Mouse (Mus musculus): ENCODE data around the gene Trappc6a. TPM values are rescaled to one million over a fixed set of nuclear protein-coding genes. Genes with fewer than 3 reads are reported as not detected.

The Trappc6a gene
- total RNA-seq (2012; rRNA removed) (114 and 201 TPM in 2 replicates), total RNA-seq (2014; rRNA removed) (72.2 and 77.8 TPM in 2 replicates), polyA plus RNA-seq (2012; ENCODE audit: insufficient read length, low read depth) (37.2 and 41.1 TPM in 2 replicates)

DNA sequence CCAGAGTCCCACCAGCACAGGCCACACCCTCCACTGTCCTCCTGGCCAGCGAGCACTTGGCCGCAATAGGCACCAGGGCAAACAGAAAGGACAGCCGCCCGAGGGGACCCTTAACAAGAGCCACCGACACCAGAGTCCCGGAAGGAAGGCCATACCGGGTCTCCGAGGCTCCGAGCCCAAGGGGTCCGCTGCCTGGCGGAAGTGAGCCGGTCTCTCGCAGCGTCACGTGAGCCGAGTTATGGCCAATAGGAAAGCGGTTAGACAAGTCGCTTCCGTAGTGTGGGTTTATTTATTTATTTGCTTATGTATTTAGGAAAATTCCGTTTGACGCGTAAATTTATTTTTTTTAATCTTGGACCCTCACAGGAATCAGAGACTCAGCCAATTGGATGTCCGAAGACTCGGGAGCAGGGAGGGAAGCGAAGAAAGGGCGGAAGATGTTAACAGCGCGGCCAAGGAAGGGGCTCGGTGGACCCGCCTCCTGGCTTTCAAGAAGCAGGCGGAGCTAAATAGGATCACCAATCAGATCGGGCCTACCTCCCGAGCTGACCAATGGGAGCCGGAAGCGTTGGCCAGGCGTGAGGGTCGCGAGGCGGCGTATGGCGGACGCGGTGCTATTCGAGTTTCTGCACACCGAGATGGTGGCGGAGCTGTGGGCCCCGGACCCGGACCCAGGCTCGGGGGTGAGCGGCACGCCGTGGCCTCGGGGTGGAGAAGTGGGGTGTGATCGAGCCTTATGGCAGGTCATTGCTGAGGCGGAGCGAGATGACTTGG, at the start of gene Trappc6a, which contains the start of gene Bloc1s3:
TSS of gene Trappc6a (plus strand) at position 246 of the 774 bp plus-strand sequence.
TSS of gene Bloc1s3 (minus strand) at position 218 of the 774 bp plus-strand sequence.
- dilution Hi-C loops (cut with MboI; ENCODE audit: extremely low pct_ligation_motif_present, extremely low pct_unique_long_range_greater_than_20kb, low sequenced_read_pairs), result no loop called here

DNA sequence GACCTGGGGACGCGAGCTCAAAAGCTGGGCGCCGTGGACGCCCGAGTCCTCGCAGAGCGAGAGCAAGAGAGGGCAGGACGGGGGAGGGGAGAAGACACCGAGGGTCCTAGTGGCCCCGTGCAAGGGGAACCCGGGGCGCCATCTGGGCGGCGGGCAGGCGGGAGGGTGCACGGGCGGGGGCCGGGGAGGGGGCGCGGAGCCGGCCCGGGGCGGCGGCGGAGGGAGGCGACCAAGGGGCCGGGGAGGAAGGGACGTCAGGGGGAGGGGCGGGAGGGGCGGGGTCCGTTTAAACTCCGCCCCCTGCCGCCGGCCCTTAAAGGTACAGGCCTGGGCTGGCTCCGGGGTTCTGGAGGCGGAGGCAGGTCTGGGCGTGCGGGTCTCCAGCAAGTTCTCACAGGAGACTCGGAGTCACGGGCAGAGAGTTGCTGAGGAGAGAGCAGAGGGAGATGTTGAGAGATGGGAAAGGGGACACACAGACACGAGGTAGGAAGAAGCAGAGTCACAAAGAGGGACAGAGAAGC, 49.5 kb upstream of the Trappc6a start, which contains the start of gene Mark4:
TSS of gene Mark4 (minus strand) at position 231 of the 521 bp plus-strand sequence.
- dilution Hi-C loops (cut with MboI; ENCODE audit: extremely low pct_ligation_motif_present, extremely low pct_unique_long_range_greater_than_20kb, low sequenced_read_pairs) (no loop called here), in situ Hi-C loops (cut with MboI; ENCODE audit: low pct_ligation_motif_present, low pct_unique_long_range_greater_than_20kb, low sequenced_read_pairs) (no loop called here)
- TF ChIP-seq ZMIZ1 (IDR thresholded peaks at IDR 0.05; ENCODE audit: low read depth, low read length), result peak; percentile 57; the same call in 1 of the 2 replicates
- TF ChIP-seq NELFE (IDR thresholded peaks at IDR 0.05; ENCODE audit: low read depth, low read length), result 0 out of 2 replicates have a peak, but pooled peaks have one; percentile 53
- no peak for TF ChIP-seq PAX5 (IDR thresholded peaks at IDR 0.05; ENCODE audit: low read length)
- TF ChIP-seq TCF12 (IDR thresholded peaks at IDR 0.05; ENCODE audit: low read depth, low read length), result 0 out of 2 replicates have a peak, but pooled peaks have one; percentile 12
- TF ChIP-seq RAD21 (IDR thresholded peaks at IDR 0.05; ENCODE audit: low read depth, low read length), result no peak
- TF ChIP-seq MXI1 (IDR thresholded peaks at IDR 0.05; ENCODE audit: low read depth, low read length), result peak; percentile 30; the same call in 1 of the 2 replicates
- TF ChIP-seq POLR2A (IDR thresholded peaks at IDR 0.05; ENCODE audit: low read depth, low read length), result peak; percentile 79

More for the DNA sequence above, at the start of gene Trappc6a, which contains the start of gene Bloc1s3:
- H3K27me3 ChIP-seq (replicated peaks), result no peaks in the 10 kb centered on the region
- peak; percentile 97 for TF ChIP-seq USF2 (conservative IDR thresholded peaks at IDR 0.05; ENCODE audit: low read depth, low read length)
- no peak for TF ChIP-seq EP300 (IDR thresholded peaks at IDR 0.05; ENCODE audit: low read length)
- TF ChIP-seq POLR2AphosphoS2 (IDR thresholded peaks at IDR 0.05; ENCODE audit: low read depth, low read length), result peak; percentile 69; the same call in 1 of the 2 replicates
- no peak for TF ChIP-seq E2F4 (IDR thresholded peaks at IDR 0.05; ENCODE audit: insufficient replicate concordance, low read depth, low read length)
- TF ChIP-seq RAD21 (IDR thresholded peaks at IDR 0.05; ENCODE audit: low read depth, low read length), result no peak
- no peak for TF ChIP-seq SMC3 (IDR thresholded peaks at IDR 0.05; ENCODE audit: low read depth, low read length)
- peak; percentile 91 for TF ChIP-seq TBP (conservative IDR thresholded peaks at IDR 0.05; ENCODE audit: low read depth, low read length)
- no peak for TF ChIP-seq ETS1 (conservative IDR thresholded peaks at IDR 0.05; ENCODE audit: low read depth, low read length)
- no peak for TF ChIP-seq JUND (conservative IDR thresholded peaks at IDR 0.05; ENCODE audit: low read depth, low read length)
- peak; percentile 90 for TF ChIP-seq BHLHE40 (IDR thresholded peaks at IDR 0.05; ENCODE audit: low read depth, low read length)
- peak; percentile 86 for TF ChIP-seq CHD2 (IDR thresholded peaks at IDR 0.05; ENCODE audit: low read length)
- peak; percentile 67; the same call in 1 of the 2 replicates for TF ChIP-seq TCF12 (IDR thresholded peaks at IDR 0.05; ENCODE audit: low read depth, low read length)
- TF ChIP-seq JUN (IDR thresholded peaks at IDR 0.05; ENCODE audit: insufficient read depth, low read depth, low read length), result no peak
- no peak for TF ChIP-seq CTCF (conservative IDR thresholded peaks at IDR 0.05 in 1 of 2, IDR thresholded peaks at IDR 0.05 in 1 of 2; ENCODE audit: low read depth in 2 of 2, low read length in 2 of 2)
- TF ChIP-seq ZC3H11A (IDR thresholded peaks at IDR 0.05; ENCODE audit: low read depth, low read length), result no peak
- 0 out of 2 replicates have a peak, but pooled peaks have one; percentile 20 for TF ChIP-seq MEF2A (IDR thresholded peaks at IDR 0.05; ENCODE audit: borderline replicate concordance, low read depth, low read length)
- no peak for TF ChIP-seq CHD1 (IDR thresholded peaks at IDR 0.05; ENCODE audit: low read depth, low read length)
- 0 out of 2 replicates have a peak, but pooled peaks have one; percentile 37 for TF ChIP-seq MYC (IDR thresholded peaks at IDR 0.05; ENCODE audit: low read depth, low read length)
- no peak for TF ChIP-seq ZNF384 (IDR thresholded peaks at IDR 0.05; ENCODE audit: low read depth, low read length)
- no peak for TF ChIP-seq UBTF (IDR thresholded peaks at IDR 0.05; ENCODE audit: low read depth, low read length)
- no peak for TF ChIP-seq ZKSCAN1 (IDR thresholded peaks at IDR 0.05; ENCODE audit: borderline replicate concordance, low read depth, low read length)
- peak; percentile 69; the same call in 1 of the 2 replicates for TF ChIP-seq MXI1 (IDR thresholded peaks at IDR 0.05; ENCODE audit: low read depth, low read length)
- TF ChIP-seq KAT2A (IDR thresholded peaks at IDR 0.05; ENCODE audit: insufficient replicate concordance, low read length), result peak; percentile 74; the same call in 1 of the 2 replicates
- TF ChIP-seq NELFE (IDR thresholded peaks at IDR 0.05; ENCODE audit: low read depth, low read length), result peak; percentile 80
- no peak for TF ChIP-seq MAFK (IDR thresholded peaks at IDR 0.05; ENCODE audit: insufficient replicate concordance, low read length)
- TF ChIP-seq SIN3A (IDR thresholded peaks at IDR 0.05; ENCODE audit: low read length), result peak; percentile 90
- peak; percentile 48; the same call in 1 of the 2 replicates for TF ChIP-seq ZMIZ1 (IDR thresholded peaks at IDR 0.05; ENCODE audit: low read depth, low read length)
- no peak; the same call in 1 of the 2 replicates for TF ChIP-seq GABPA (IDR thresholded peaks at IDR 0.05; ENCODE audit: insufficient replicate concordance, low read depth, low read length)
- no peak for TF ChIP-seq IRF4 (IDR thresholded peaks at IDR 0.05; ENCODE audit: low read depth, low read length)
- TF ChIP-seq USF1 (IDR thresholded peaks at IDR 0.05; ENCODE audit: low read depth, low read length), result peak; percentile 97
- TF ChIP-seq RCOR1 (conservative IDR thresholded peaks at IDR 0.05; ENCODE audit: low read depth, low read length), result no peak
- peak; percentile 48 for TF ChIP-seq NRF1 (IDR thresholded peaks at IDR 0.05; ENCODE audit: low read depth, low read length)
- peak; percentile 87 for TF ChIP-seq HCFC1 (IDR thresholded peaks at IDR 0.05; ENCODE audit: low read depth, low read length)
- peak; percentile 94 for TF ChIP-seq ELF1 (IDR thresholded peaks at IDR 0.05; ENCODE audit: low read depth, low read length)
- TF ChIP-seq MAX (IDR thresholded peaks at IDR 0.05; ENCODE audit: low read length), result peak; percentile 94
- peak; percentile 81 for TF ChIP-seq POLR2A (IDR thresholded peaks at IDR 0.05; ENCODE audit: low read depth, low read length)
- TF ChIP-seq PAX5 (IDR thresholded peaks at IDR 0.05; ENCODE audit: low read length), result no peak
- TF ChIP-seq MAZ (IDR thresholded peaks at IDR 0.05; ENCODE audit: low read depth, low read length), result no peak
- DNase-seq (ENCODE audit: extremely low read depth), result peak; percentile 93
- H3K9ac ChIP-seq (ENCODE audit: insufficient read depth, low read depth), result peak within 1 kb of the TSS; percentile 79
- H3K27ac ChIP-seq (ENCODE audit: insufficient read depth, low read depth), result peak within 1 kb of the TSS; percentile 2; the same call in 1 of the 2 replicates
- peaks cover 17 to 39% of the 10 kb centered on the region in 2 experiments for H3K4me1 ChIP-seq (ENCODE audit: control insufficient read depth in 1 of 2, insufficient read depth in 2 of 2)
- peaks cover 0 to 21% of the 10 kb centered on the region in 2 experiments for H3K36me3 ChIP-seq (replicated peaks in 1 of 2; ENCODE audit: control insufficient read depth in 1 of 2, insufficient read depth in 1 of 2, low read length in 1 of 2)
- peak within 1 kb of the TSS; percentile 78 for H3K4me2 ChIP-seq (ENCODE audit: insufficient read depth, low read depth, poor library complexity, severe bottlenecking)
- peaks cover 2% of the 10 kb centered on the region for H3K9me3 ChIP-seq (replicated peaks; ENCODE audit: low read length)
- in situ Hi-C loops (cut with MboI; ENCODE audit: low pct_ligation_motif_present, low pct_unique_long_range_greater_than_20kb, low sequenced_read_pairs), result loop anchor here (5.0 to 10.0 kb wide), 3 partner anchors 34 to 366 kb away; partner anchors contain the start of genes Gemin7 and Zfp296
- peaks cover 14% of the 10 kb centered on the region for H3K79me2 ChIP-seq (replicated peaks; ENCODE audit: control insufficient read depth, extremely low read depth, insufficient read depth, poor library complexity, severe bottlenecking)
- H3K4me3 ChIP-seq (replicated peaks in 1 of 3; ENCODE audit: low read depth in 2 of 3, low read length in 2 of 3, poor library complexity in 1 of 3), result peak within 1 kb of the TSS; percentile 90 to 98 (median 91)

More for the DNA sequence above, 49.5 kb upstream of the Trappc6a start, which contains the start of gene Mark4:
- H3K9ac ChIP-seq (ENCODE audit: insufficient read depth, low read depth), result peak within 1 kb of the TSS; percentile 89
- H3K27me3 ChIP-seq (replicated peaks), result peaks cover 14% of the 10 kb centered on the region
- H3K4me3 ChIP-seq (replicated peaks in 1 of 3; ENCODE audit: low read depth in 2 of 3, low read length in 2 of 3, poor library complexity in 1 of 3), result peak within 1 kb of the TSS; percentile 71 to 88 (median 78)
- H3K27ac ChIP-seq (ENCODE audit: insufficient read depth, low read depth), result no peak within 1 kb of the TSS
- H3K9me3 ChIP-seq (replicated peaks; ENCODE audit: low read length), result no peaks in the 10 kb centered on the region
- peaks cover 4% of the 10 kb centered on the region; the same call in 1 of the 2 replicates for H3K79me2 ChIP-seq (replicated peaks; ENCODE audit: control insufficient read depth, extremely low read depth, insufficient read depth, poor library complexity, severe bottlenecking)
- H3K36me3 ChIP-seq (replicated peaks in 1 of 2; ENCODE audit: control insufficient read depth in 1 of 2, insufficient read depth in 1 of 2, low read length in 1 of 2), result peaks cover 0 to 22% of the 10 kb centered on the region in 2 experiments
- DNase-seq (ENCODE audit: extremely low read depth), result peak; percentile 69
- H3K4me2 ChIP-seq (ENCODE audit: insufficient read depth, low read depth, poor library complexity, severe bottlenecking), result peak within 1 kb of the TSS; percentile 97
- peaks cover 5 to 27% of the 10 kb centered on the region in 2 experiments for H3K4me1 ChIP-seq (ENCODE audit: control insufficient read depth in 1 of 2, insufficient read depth in 2 of 2)
